Mouse (Mus musculus) intestine, embryonic 16.5 days (tissue): ENCODE data around the gene Casp9. TPM values are rescaled to one million over a fixed set of nuclear protein-coding genes. Genes with fewer than 3 reads are reported as not detected.

Source experiments
- ATAC-seq: fragments of 200-750 bp; cut with Nextera tagmentation; 2 replicates; pipeline ENCODE4 v1.8.0; 2017; ENCODE audit warnings: moderate TSS enrichment, moderate library complexity
- H3K27ac ChIP-seq: fragments of 300-500 bp; sonication (generic); 2 replicates; pipeline ENCODE4 v1.5.1; 2014; ENCODE audit warnings: mild to moderate bottlenecking, low read length
- H3K27me3 ChIP-seq: fragments of 300-500 bp; sonication (generic); replicated peaks from 2 replicates; pipeline ENCODE4 v1.6.1; 2014; ENCODE audit warnings: low read length, control low read depth, mixed read lengths; ENCODE audit not compliant: control insufficient read depth, insufficient read depth
- H3K36me3 ChIP-seq: fragments of 300-500 bp; sonication (generic); 2 replicates; pipeline ENCODE4 v1.6.1; 2014; ENCODE audit warnings: low read length, control low read depth; ENCODE audit not compliant: control insufficient read depth, insufficient read depth
- H3K4me1 ChIP-seq: fragments of 300-500 bp; sonication (generic); 2 replicates; pipeline ENCODE4 v1.6.1; 2014; ENCODE audit warnings: low read length, control low read depth, mixed read lengths; ENCODE audit not compliant: control insufficient read depth, insufficient read depth
- H3K4me2 ChIP-seq: fragments of 300-500 bp; sonication (generic); 2 replicates; pipeline ENCODE4 v1.6.1; 2014; ENCODE audit warnings: low read depth, low read length, control low read depth
- H3K4me3 ChIP-seq: fragments of 300-500 bp; sonication (generic); 2 replicates; pipeline ENCODE4 v1.5.1; 2014; ENCODE audit warnings: mild to moderate bottlenecking, low read length
- H3K9ac ChIP-seq: fragments of 300-500 bp; sonication (generic); 2 replicates; pipeline ENCODE4 v1.6.1; 2014; ENCODE audit warnings: low read depth, low read length
- H3K9me3 ChIP-seq: fragments of 300-500 bp; sonication (generic); 2 replicates; pipeline ENCODE4 v1.6.1; 2016; ENCODE audit warnings: low read length, control low read depth; ENCODE audit not compliant: control insufficient read depth
- WGBS: fragments of 180-500 bp; shearing (Covaris S2); extraction: QIAGEN DNeasy Blood & Tissue Kit; methylation state at CpG from one replicate; pipeline ENCODE4 v1.1.7; 2014; 5-methylcytosine and 5-hydroxymethylcytosine counted together
- polyA plus RNA-seq: library from polyadenylated mRNA; unstranded; fragments of >200 nt; fragmentation: Nextera tagmentation; extraction: Ambion mirVana; gene quantifications from 2 replicates; pipeline ENCODE4 v1.2.1, GENCODE M21; 2015

Gene Casp9
- polyA plus RNA-seq, 1 experiment from 2014 or later: 21.3 TPM

- Histone ChIP-seq H3K4me1 (no peaks in the 10 kb centered on the region), H3K9me3 (no peaks in the 10 kb centered on the region), H3K36me3 (peaks cover 22% of the 10 kb centered on the region), H3K27me3 (no peaks in the 10 kb centered on the region), H3K4me2 (no peak overlapping the region), H3K9ac (no peak overlapping the region), H3K27ac (no peak overlapping the region), H3K4me3 (no peak overlapping the region)
- 94% methylated on average over 8 of the region's 8 CpGs for WGBS
- no peak for ATAC-seq
Measured at GRCm38 (mm10) chr4:141805886-141806285, 12.5 kb downstream of the Casp9 start.

GRCm38 (mm10) chr4:141809850-141810464 lies 16.5 kb downstream of the Casp9 start:
- H3K27me3 ChIP-seq: no peaks in the 10 kb centered on the region
- WGBS: 83% methylated on average over 8 of the region's 8 CpGs
- no peaks in the 10 kb centered on the region for H3K9me3 ChIP-seq
- peak; percentile 44; the same call in 1 of the 2 replicates for ATAC-seq
- no peak overlapping the region for H3K4me3 ChIP-seq
- H3K36me3 ChIP-seq: peaks cover 25% of the 10 kb centered on the region
- no peak overlapping the region for H3K9ac ChIP-seq
- no peaks in the 10 kb centered on the region for H3K4me1 ChIP-seq
- H3K27ac ChIP-seq: no peak overlapping the region
- H3K4me2 ChIP-seq: no peak overlapping the region

- Histone ChIP-seq H3K4me1 (no peaks in the 10 kb centered on the region), H3K4me3 (no peak overlapping the region), H3K27me3 (no peaks in the 10 kb centered on the region), H3K4me2 (no peak overlapping the region), H3K9me3 (no peaks in the 10 kb centered on the region), H3K9ac (no peak overlapping the region), H3K27ac (no peak overlapping the region), H3K36me3 (peaks cover 16% of the 10 kb centered on the region; the same call in 1 of the 2 replicates)
- ATAC-seq: no peak
- 94% methylated on average over 2 of the region's 2 CpGs for WGBS
Measured at GRCm38 (mm10) chr4:141810975-141811374, 17.6 kb downstream of the Casp9 start.

GRCm38 (mm10) chr4:141811375-141811774 lies 18.0 kb downstream of the Casp9 start:
- no peak overlapping the region for H3K27ac ChIP-seq
- H3K4me2 ChIP-seq: no peak overlapping the region
- no peaks in the 10 kb centered on the region for H3K4me1 ChIP-seq
- no peaks in the 10 kb centered on the region for H3K9me3 ChIP-seq
- H3K36me3 ChIP-seq: peaks cover 15% of the 10 kb centered on the region; the same call in 1 of the 2 replicates
- H3K27me3 ChIP-seq: no peaks in the 10 kb centered on the region
- no peak overlapping the region for H3K9ac ChIP-seq
- ATAC-seq: no peak
- WGBS: 94% methylated on average over 7 of the region's 7 CpGs
- H3K4me3 ChIP-seq: no peak overlapping the region

- H3K4me1 ChIP-seq: no peaks in the 10 kb centered on the region
- no peaks in the 10 kb centered on the region for H3K9me3 ChIP-seq
- ATAC-seq: no peak
- H3K9ac ChIP-seq: no peak overlapping the region
- H3K4me3 ChIP-seq: no peak overlapping the region
- H3K4me2 ChIP-seq: no peak overlapping the region
- 91% methylated on average over 7 of the region's 7 CpGs for WGBS
- peaks cover 10% of the 10 kb centered on the region; the same call in 1 of the 2 replicates for H3K36me3 ChIP-seq
- no peaks in the 10 kb centered on the region for H3K27me3 ChIP-seq
- H3K27ac ChIP-seq: no peak overlapping the region
Measured at GRCm38 (mm10) chr4:141816267-141816666, 22.9 kb downstream of the Casp9 start.

- no peak overlapping the region for H3K4me3 ChIP-seq
Measured at GRCm38 (mm10) chr4:141816776-141817655, 23.6 kb downstream of the Casp9 start.

GRCm38 (mm10) chr4:141817706-141818105 lies 24.3 kb downstream of the Casp9 start:
- H3K9me3 ChIP-seq: no peaks in the 10 kb centered on the region
- 79% methylated on average over 10 of the region's 10 CpGs for WGBS
- ATAC-seq: no peak
- no peaks in the 10 kb centered on the region for H3K4me1 ChIP-seq
- no peaks in the 10 kb centered on the region for H3K27me3 ChIP-seq
- no peak overlapping the region for H3K9ac ChIP-seq
- peaks cover 6% of the 10 kb centered on the region; the same call in 1 of the 2 replicates for H3K36me3 ChIP-seq
- H3K27ac ChIP-seq: no peak overlapping the region
- H3K4me3 ChIP-seq: no peak overlapping the region
- no peak overlapping the region for H3K4me2 ChIP-seq

More at GRCm38 (mm10) chr4:141816776-141817655, 23.6 kb downstream of the Casp9 start:
- no peak overlapping the region for H3K27ac ChIP-seq
- 0 out of 2 replicates have a peak overlapping the region, but pooled peaks have one; percentile 19 for H3K9ac ChIP-seq
- H3K36me3 ChIP-seq: peaks cover 9% of the 10 kb centered on the region; the same call in 1 of the 2 replicates
- no peaks in the 10 kb centered on the region for H3K27me3 ChIP-seq
- H3K9me3 ChIP-seq: no peaks in the 10 kb centered on the region
- H3K4me2 ChIP-seq: no peak overlapping the region
- WGBS: 58% methylated on average over 14 of the region's 14 CpGs
- H3K4me1 ChIP-seq: no peaks in the 10 kb centered on the region
- no peak for ATAC-seq

GRCm38 (mm10) chr4:141818861-141819260 lies 25.4 kb downstream of the Casp9 start:
- no peak overlapping the region for H3K9ac ChIP-seq
- no peak overlapping the region for H3K27ac ChIP-seq
- no peaks in the 10 kb centered on the region for H3K9me3 ChIP-seq
- 0 out of 2 replicates have a peak, but pooled peaks cover under 1% of the 10 kb centered on the region for H3K36me3 ChIP-seq
- H3K27me3 ChIP-seq: no peaks in the 10 kb centered on the region
- WGBS: 90% methylated on average over 13 of the region's 13 CpGs
- H3K4me2 ChIP-seq: no peak overlapping the region
- ATAC-seq: no peak
- no peaks in the 10 kb centered on the region for H3K4me1 ChIP-seq
- no peak overlapping the region for H3K4me3 ChIP-seq

- Histone ChIP-seq H3K9me3 (no peaks in the 10 kb centered on the region), H3K27ac (no peak overlapping the region), H3K9ac (no peak overlapping the region), H3K27me3 (no peaks in the 10 kb centered on the region), H3K4me2 (no peak overlapping the region), H3K36me3 (no peaks in the 10 kb centered on the region), H3K4me3 (no peak overlapping the region), H3K4me1 (no peaks in the 10 kb centered on the region)
- WGBS: 91% methylated on average over 7 of the region's 7 CpGs
- no peak for ATAC-seq
Measured at GRCm38 (mm10) chr4:141819316-141819715, 25.9 kb downstream of the Casp9 start.
